Mouse (Mus musculus) right cerebral cortex, postnatal 10 days (tissue): ENCODE results near the gene Col18a1.

Experiments
- DNase-seq, 2 experiments: peaks; one replicate each; pipeline ENCODE4 v3.0.0; 2021; ENCODE audit warnings: low spot score in 2 of 2

Col18a1 gene

GRCm38 (mm10) chr10:77165963-77166717 lies at the start of gene Col18a1:
Col18a1 (minus strand) TSS chr10:77166548.
- DNase-seq: no peak

- DNase-seq: no peak
Measured at GRCm38 (mm10) chr10:77215641-77216040, 49.3 kb upstream of the Col18a1 start.

GRCm38 (mm10) chr10:77214586-77214985 lies 48.2 kb upstream of the Col18a1 start:
- DNase-seq: no peak

- DNase-seq: no peak
Measured at GRCm38 (mm10) chr10:77213483-77213882, 47.1 kb upstream of the Col18a1 start.

GRCm38 (mm10) chr10:77212354-77213120 lies 46.2 kb upstream of the Col18a1 start:
- DNase-seq: no peak

- DNase-seq: peak in 1 of 2 experiments; percentile 29
Measured at GRCm38 (mm10) chr10:77211116-77211570, 44.8 kb upstream of the Col18a1 start.

GRCm38 (mm10) chr10:77210666-77211065 lies 44.3 kb upstream of the Col18a1 start:
- no peak for DNase-seq

- DNase-seq: no peak
Measured at GRCm38 (mm10) chr10:77209261-77209660, 42.9 kb upstream of the Col18a1 start.

GRCm38 (mm10) chr10:77206565-77207079 lies 40.3 kb upstream of the Col18a1 start:
- peak; percentile 41 to 66 for DNase-seq

- no peak for DNase-seq
Measured at GRCm38 (mm10) chr10:77206134-77206533, 39.8 kb upstream of the Col18a1 start.

GRCm38 (mm10) chr10:77203960-77204359 lies 37.6 kb upstream of the Col18a1 start:
- no peak for DNase-seq

GRCm38 (mm10) chr10:77201919-77202318 lies 35.6 kb upstream of the Col18a1 start:
- DNase-seq: peak; percentile 43 to 61

- no peak for DNase-seq
Measured at GRCm38 (mm10) chr10:77200295-77200694, 33.9 kb upstream of the Col18a1 start.

- DNase-seq: no peak
Measured at GRCm38 (mm10) chr10:77199229-77199628, 32.9 kb upstream of the Col18a1 start.

- no peak for DNase-seq
Measured at GRCm38 (mm10) chr10:77197469-77198209, 31.3 kb upstream of the Col18a1 start.

- no peak for DNase-seq
Measured at GRCm38 (mm10) chr10:77196676-77197075, 30.3 kb upstream of the Col18a1 start.

- DNase-seq: no peak
Measured at GRCm38 (mm10) chr10:77196115-77196514, 29.8 kb upstream of the Col18a1 start.

- no peak for DNase-seq
Measured at GRCm38 (mm10) chr10:77193495-77193894, 27.1 kb upstream of the Col18a1 start.

GRCm38 (mm10) chr10:77192745-77193144 lies 26.4 kb upstream of the Col18a1 start:
- DNase-seq: no peak

- DNase-seq: no peak
Measured at GRCm38 (mm10) chr10:77190967-77191915, 24.9 kb upstream of the Col18a1 start.

GRCm38 (mm10) chr10:77187427-77187826 lies 21.1 kb upstream of the Col18a1 start:
- no peak for DNase-seq
